Comparison of ENCODE assay signal across 18 mouse cellular contexts in genomic region chr2:90581796-90582125, GRCm38 (mm10). TPM values are rescaled to one million over a fixed set of nuclear protein-coding genes. Genes with fewer than 3 reads are reported as not detected.
DNase-seq lines count a peak whose midpoint lies in the region; ATAC-seq and TF ChIP-seq lines count a peak whose summit lies in the region.
"Had no signal": no experiment of that assay in that cellular context is flagged by ENCODE, and none has a peak within 500 bp of the region (broad histone marks: within the 10 kb centered on the region; RNA-seq: fewer than 3 reads in every experiment).

No protein-coding gene starts in this region.

- peak overlapping the region; percentile 95 for H3K27ac ChIP-seq in kidney, embryonic 15.5 days
- no peak overlapping the region for H3K27ac ChIP-seq in liver, postnatal 0 days (ENCODE audit: low read depth)
- no peak overlapping the region for H3K27ac ChIP-seq in liver, embryonic 12.5 days
- H3K27ac ChIP-seq: hindbrain, embryonic 10.5 days; liver, embryonic 14.5 days had no signal

- TF ChIP-seq EP300 in liver, postnatal 0 days (IDR thresholded peaks at IDR 0.05; ENCODE audit: low read depth), result no peak

- no peak for TF ChIP-seq CTCF in liver, postnatal 0 days (IDR thresholded peaks at IDR 0.05; ENCODE audit: low read depth)

- no peaks in the 10 kb centered on the region for H3K27me3 ChIP-seq in kidney, embryonic 15.5 days
- H3K27me3 ChIP-seq in liver, postnatal 0 days (ENCODE audit: insufficient read depth, low read length), result no peaks in the 10 kb centered on the region
- peaks cover 8% of the 10 kb centered on the region; the same call in 1 of the 2 replicates for H3K27me3 ChIP-seq in liver, embryonic 12.5 days (replicated peaks)
- H3K27me3 ChIP-seq: neural tube, embryonic 15.5 days; Patski had no signal

- no peak overlapping the region for H3K4me3 ChIP-seq in kidney, embryonic 15.5 days (replicated peaks)
- no peak overlapping the region for H3K4me3 ChIP-seq in liver, postnatal 0 days (ENCODE audit: low read depth, low read length)
- H3K4me3 ChIP-seq in liver, embryonic 12.5 days, result no peak overlapping the region

- H3K36me3 ChIP-seq in kidney, embryonic 15.5 days, result no peaks in the 10 kb centered on the region
- H3K36me3 ChIP-seq in liver, postnatal 0 days (replicated peaks; ENCODE audit: insufficient read depth, low read length), result no peaks in the 10 kb centered on the region
- no peaks in the 10 kb centered on the region for H3K36me3 ChIP-seq in liver, embryonic 12.5 days
- H3K36me3 ChIP-seq: embryonic facial prominence, embryonic 15.5 days; hindbrain, embryonic 10.5 days; neural tube, embryonic 15.5 days had no signal

- H3K9me3 ChIP-seq in kidney, embryonic 15.5 days (replicated peaks), result no peaks in the 10 kb centered on the region
- H3K9me3 ChIP-seq in liver, postnatal 0 days (ENCODE audit: low read length), result no peaks in the 10 kb centered on the region
- H3K9me3 ChIP-seq in liver, embryonic 12.5 days (replicated peaks), result no peaks in the 10 kb centered on the region
- H3K9me3 ChIP-seq: embryonic facial prominence, embryonic 15.5 days; hindbrain, embryonic 10.5 days; neural tube, embryonic 15.5 days had no signal

- no peak for ATAC-seq in kidney, embryonic 15.5 days (replicated peaks; ENCODE audit: low FRiP score)
- ATAC-seq in liver, postnatal 0 days, result no peak
- no peak for ATAC-seq in liver, embryonic 12.5 days
- ATAC-seq in megakaryocyte-erythroid progenitor cell, adult 5-6 weeks (replicated peaks; ENCODE audit: low FRiP score, low TSS enrichment, poor library complexity, severe bottlenecking), result 0 out of 2 replicates have a peak, but pooled peaks have one; percentile 2

- H3K4me2 ChIP-seq in kidney, embryonic 15.5 days, result no peak overlapping the region
- H3K4me2 ChIP-seq in liver, postnatal 0 days (ENCODE audit: low read depth, low read length), result 0 out of 2 replicates have a peak overlapping the region, but pooled peaks have one; percentile 100
- H3K4me2 ChIP-seq in liver, embryonic 12.5 days, result no peak overlapping the region

- WGBS in kidney, embryonic 15.5 days, result 47% methylated on average over 1 of the region's 1 CpGs
- WGBS in liver, postnatal 0 days (ENCODE audit: insufficient replicate concordance), result 35% methylated on average over 1 of the region's 1 CpGs
- WGBS in liver, embryonic 12.5 days (ENCODE audit: insufficient replicate concordance), result 40% methylated on average over 1 of the region's 1 CpGs

- DNase-seq in cerebellum, adult 9-11 months, result peak; percentile 32
- DNase-seq in cerebellum, postnatal 10 days, result no peak
- no peak for DNase-seq in kidney, postnatal 10 days
- no peak for DNase-seq in liver, postnatal 0 days
- no peak for DNase-seq in adrenal gland, postnatal 14 days
- DNase-seq: cerebellum, adult 11 months; gastrocnemius, adult 2 months; left cerebral cortex, postnatal 4 days; lung, postnatal 4 days; thymus, postnatal 25 days had no signal

- H3K4me1 ChIP-seq in kidney, embryonic 15.5 days, result peaks cover 29% of the 10 kb centered on the region
- peaks cover 29% of the 10 kb centered on the region for H3K4me1 ChIP-seq in liver, postnatal 0 days (ENCODE audit: insufficient read depth)
- peaks cover 42% of the 10 kb centered on the region for H3K4me1 ChIP-seq in liver, embryonic 12.5 days

- no peak overlapping the region for H3K9ac ChIP-seq in kidney, embryonic 15.5 days
- H3K9ac ChIP-seq in liver, postnatal 0 days (replicated peaks), result no peak overlapping the region
- H3K9ac ChIP-seq in liver, embryonic 12.5 days, result no peak overlapping the region
- H3K9ac ChIP-seq: embryonic facial prominence, embryonic 15.5 days; liver, embryonic 14.5 days had no signal

RNA-seq across cellular contexts. Expression of gene Ptprj, which starts 1.3 kb away (rescaled TPM):
- 6.5 and 7.1 TPM in 2 replicates for polyA plus RNA-seq in kidney, embryonic 15.5 days (2015; fragmentation: Nextera tagmentation; extraction: Ambion mirVana)
- 2.7 and 2.8 TPM in 2 replicates for polyA plus RNA-seq in liver, postnatal 0 days (2015; fragmentation: Nextera tagmentation; extraction: Ambion mirVana)
- 3.0 and 3.7 TPM in 2 replicates for polyA plus RNA-seq in liver, embryonic 12.5 days (2016; fragmentation: Nextera tagmentation; extraction: Ambion mirVana)
- total RNA-seq in megakaryocyte-erythroid progenitor cell, adult 5-6 weeks (2014; fragmentation: Nextera tagmentation), result 11.4 and 14.3 TPM in 2 replicates
- total RNA-seq in megakaryocyte-erythroid progenitor cell, adult 5-6 weeks (2017), result 17.5 and 18.7 TPM in 2 replicates
- total RNA-seq in adrenal gland, postnatal 14 days (2021), result 23.7 and 23.9 TPM in 2 replicates
